ENCODE assay signal across 24 mouse cellular contexts in the genomic region with DNA sequence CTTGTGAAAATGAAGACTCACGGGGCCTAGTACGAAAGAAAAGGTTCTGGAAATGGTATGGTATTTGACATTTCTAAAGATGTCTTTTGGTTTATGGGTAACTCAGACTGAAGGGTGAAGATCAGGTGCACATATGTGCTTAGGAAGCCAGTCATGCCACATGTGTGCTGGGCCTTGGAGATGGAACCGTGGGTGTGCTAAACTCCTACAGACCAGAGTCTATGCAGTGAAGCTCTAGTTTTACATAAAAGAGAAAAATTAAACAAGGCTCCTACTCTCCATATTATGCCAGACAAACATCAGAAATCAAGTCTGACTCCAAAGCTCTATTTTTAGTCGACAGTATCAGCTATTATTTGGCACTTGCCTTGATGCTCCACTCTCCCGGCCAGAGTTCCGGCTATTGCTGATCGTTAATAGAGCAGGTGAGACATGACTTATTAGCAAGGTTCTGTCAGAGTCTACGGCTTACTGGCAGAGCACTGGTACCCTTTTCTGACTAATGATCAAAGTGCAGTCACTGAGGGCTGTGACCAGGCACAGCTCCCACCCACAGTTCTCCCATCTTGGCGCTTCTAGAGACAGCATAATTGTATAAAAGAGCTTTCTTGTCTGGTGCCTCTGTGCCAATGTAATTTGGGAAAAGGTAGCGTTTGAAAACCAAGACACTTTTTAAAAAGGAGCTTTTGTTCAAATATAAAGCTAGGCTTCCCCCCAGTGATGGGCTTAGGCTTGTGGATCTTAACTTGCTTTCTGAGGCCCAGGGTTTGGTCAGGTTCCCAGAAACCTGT.
A peak's percentile ranks its signal among the peaks of the same experiment; 100 is the strongest.
DNase-seq lines count a peak whose midpoint lies in the region; TF ChIP-seq lines count a peak whose summit lies in the region.
"Had no signal": no experiment of that assay in that cellular context is flagged by ENCODE, and none has a peak within 500 bp of the region (broad histone marks: within the 10 kb centered on the region; RNA-seq: fewer than 3 reads in every experiment).

No protein-coding gene starts in this region.

- peak; percentile 38 to 41 for DNase-seq in frontal cortex, postnatal 36 days (ENCODE audit: low spot score in 2 of 2)
- DNase-seq in frontal cortex, postnatal 25 days (ENCODE audit: low spot score in 2 of 2) = no peak
- peak in 1 of 2 experiments; percentile 14 for DNase-seq in left cerebral cortex, adult 2 months (ENCODE audit: extremely low spot score in 1 of 2, low spot score in 2 of 2)
- no peak for DNase-seq in left cerebral cortex, postnatal 4 days
- peak; percentile 66 for DNase-seq in brain, adult 2 months (ENCODE audit: low read depth, low spot score)
- peak; percentile 29 to 66 for DNase-seq in left cerebral cortex, postnatal 25 days (ENCODE audit: low spot score in 2 of 2)
- DNase-seq in lung, postnatal 4 days = no peak
- DNase-seq in thymus, postnatal 36 days = no peak
- DNase-seq: adrenal gland, postnatal 25 days; cerebellum, adult 11 months; cerebellum, postnatal 10 days; gastrocnemius, postnatal 14 days; heart, adult 2 months; kidney, adult 11 months; kidney, postnatal 36 days; lung, embryonic 14.5 days; spleen, adult 18-20 months; thymus, postnatal 14 days had no signal

- TF ChIP-seq CTCF in left cerebral cortex, adult 2 months (IDR thresholded peaks at IDR 0.05) = no peak

- peak overlapping the region; percentile 77 for H3K27ac ChIP-seq in left cerebral cortex, adult 2 months
- H3K27ac ChIP-seq: heart, adult 2 months; hindbrain, embryonic 12.5 days; kidney, embryonic 15.5 days; limb, embryonic 13.5 days; liver, embryonic 14.5 days; midbrain, embryonic 13.5 days had no signal

- H3K4me3 ChIP-seq in left cerebral cortex, adult 2 months = no peak overlapping the region
- H3K4me3 ChIP-seq: heart, adult 2 months; hindbrain, embryonic 12.5 days; kidney, embryonic 15.5 days; limb, embryonic 13.5 days; megakaryocyte, embryonic 14.5 days; midbrain, embryonic 13.5 days had no signal

- intact Hi-C loops in left cerebral cortex, adult 2 months (cut with DNase I) = no loop called here
- intact Hi-C loops in left cerebral cortex, postnatal 4 days (cut with DNase I) = no loop called here
- intact Hi-C loops in left cerebral cortex, postnatal 25 days (cut with DNase I) = no loop called here

Comparison
In these comparisons a context has a peak if more than half of its experiments do, and no peak if none do; other contexts are left out.
1. DNase-seq: peak in frontal cortex, postnatal 36 days (2 of 2), brain, adult 2 months (single experiment) and left cerebral cortex, postnatal 25 days (2 of 2); none in frontal cortex, postnatal 25 days (0 of 2), left cerebral cortex, postnatal 4 days (single experiment), lung, postnatal 4 days (0 of 2) and thymus, postnatal 36 days (0 of 2).